Mouse (Mus musculus) right cerebral cortex, postnatal 25 days (tissue): ENCODE data around the gene Themis2.

Experiments used
- DNase-seq: peaks from one replicate; pipeline ENCODE4 v3.0.0; 2022

The Themis2 gene

DNA sequence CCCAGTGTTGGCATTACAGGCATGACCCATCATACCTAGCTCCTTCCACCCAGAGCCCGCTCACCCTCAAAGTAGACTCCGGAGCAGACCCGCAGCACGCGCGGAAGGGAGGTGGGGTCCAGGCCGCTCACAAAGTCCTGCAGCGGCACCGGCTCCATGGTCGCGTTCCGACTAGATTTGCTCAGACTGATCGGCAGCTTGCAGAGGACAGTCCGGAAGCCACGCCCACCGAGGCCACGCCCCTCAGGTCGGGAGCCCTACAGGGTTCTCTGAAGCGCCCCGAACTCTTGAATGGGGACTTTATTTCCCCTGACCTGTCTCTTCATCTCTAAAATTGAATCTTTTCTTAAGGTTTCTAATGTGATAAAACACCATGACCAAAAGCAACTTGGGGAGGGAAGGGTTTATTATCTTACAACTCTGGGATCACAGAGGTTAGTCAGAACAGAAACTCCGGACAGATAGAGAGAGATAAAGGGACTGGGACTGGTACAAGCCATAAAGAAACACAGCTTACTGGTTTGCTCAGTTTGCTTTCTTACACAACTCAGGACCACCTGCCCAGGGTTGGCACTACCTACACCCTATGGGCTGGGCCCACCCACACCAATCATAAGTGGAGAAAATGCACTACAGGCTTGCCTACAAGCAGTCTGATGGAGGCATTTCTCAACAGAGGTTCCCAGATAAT, at the start of gene Themis2:
Themis2 (minus strand) TSS at position 192 of the 691 bp plus-strand sequence.
- peak; percentile 30 for DNase-seq

DNA sequence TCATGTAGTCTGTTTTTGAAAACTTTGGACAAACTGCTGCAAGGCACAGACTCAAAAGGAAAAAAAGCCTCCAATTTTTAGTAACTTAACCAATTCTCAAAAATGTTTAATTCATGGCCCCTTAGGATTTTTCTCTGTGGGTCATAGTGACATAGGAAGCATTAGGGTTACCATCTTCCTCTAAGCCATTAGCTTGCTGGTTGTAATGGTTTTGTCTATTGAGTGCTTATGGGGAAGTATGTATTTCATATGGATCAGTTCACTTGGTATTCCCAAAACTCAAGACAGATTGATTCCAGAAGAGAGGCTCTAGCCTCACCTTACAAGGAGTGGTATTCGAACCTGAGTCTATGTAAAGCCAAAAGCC, 47.5 kb upstream of the Themis2 start:
- no peak for DNase-seq

DNA sequence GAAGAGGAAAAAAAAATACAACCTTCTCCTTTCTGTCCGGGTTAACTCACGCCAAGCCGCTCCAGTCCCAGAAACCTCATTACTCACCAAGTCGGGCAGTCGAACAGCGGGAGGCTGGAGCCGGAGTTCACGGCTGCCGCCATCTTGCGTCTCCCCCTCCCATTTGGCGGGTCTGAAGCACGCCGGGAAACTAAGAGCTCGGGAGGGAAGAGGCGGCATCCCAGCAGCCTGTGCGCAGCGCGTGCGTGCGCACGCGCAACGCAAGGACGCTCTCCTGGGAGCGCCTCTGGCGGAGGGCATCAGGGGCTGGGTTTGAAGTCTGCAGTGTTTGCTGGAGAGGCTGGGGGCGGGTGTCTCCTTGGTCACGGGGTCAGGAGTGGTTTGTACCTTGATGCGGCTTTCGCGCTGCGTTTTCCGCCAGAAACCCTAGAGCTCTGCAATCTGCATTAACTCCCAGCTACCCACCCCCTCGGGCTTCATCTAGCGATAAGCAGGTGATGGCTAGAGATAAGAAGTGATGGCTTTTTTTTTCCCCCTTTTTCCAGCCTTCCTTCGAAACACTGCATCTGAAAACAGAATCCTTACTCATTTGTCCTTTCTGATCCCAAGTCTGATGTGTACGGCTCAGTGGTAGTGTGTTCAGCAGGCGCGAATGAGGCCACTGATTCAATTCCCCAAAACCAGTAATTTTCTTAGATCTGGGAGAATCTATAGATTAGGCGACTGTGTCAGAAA, 47.0 kb upstream of the Themis2 start, which contains the start of gene Ppp1r8:
Ppp1r8 (minus strand) TSS at position 200 of the 735 bp plus-strand sequence.
- DNase-seq, result peak; percentile 92

DNA sequence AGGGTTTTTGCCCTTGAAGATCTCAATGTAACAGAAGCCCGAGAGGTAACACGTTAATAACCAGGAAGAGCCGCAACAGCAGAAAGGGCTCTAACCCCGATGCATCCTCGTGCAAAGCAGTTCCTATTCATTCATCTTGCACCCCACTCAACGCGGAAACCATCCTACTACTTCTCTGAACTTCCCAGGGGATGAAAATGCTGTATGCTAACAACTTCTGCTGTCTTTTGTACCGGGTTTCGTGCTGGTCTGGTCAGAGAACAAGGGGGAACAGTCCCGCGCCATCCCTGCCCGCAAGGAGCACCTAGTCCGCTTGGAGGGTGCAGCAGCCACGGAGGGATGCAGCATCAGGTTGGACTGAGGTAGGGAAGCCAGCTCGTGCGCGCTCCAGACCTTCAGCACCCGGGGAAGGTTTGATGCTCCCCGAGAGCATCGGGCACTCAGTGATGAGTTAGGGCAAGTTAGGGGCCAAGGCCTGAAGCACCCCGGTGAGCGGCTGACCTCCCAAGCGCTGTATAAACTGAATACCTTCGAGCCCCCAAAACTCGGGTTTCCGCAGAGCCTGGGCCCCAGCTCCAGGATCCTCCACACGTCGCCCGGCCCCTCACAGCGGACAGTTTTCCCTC, 46.2 kb upstream of the Themis2 start:
- peak; percentile 33 for DNase-seq

DNA sequence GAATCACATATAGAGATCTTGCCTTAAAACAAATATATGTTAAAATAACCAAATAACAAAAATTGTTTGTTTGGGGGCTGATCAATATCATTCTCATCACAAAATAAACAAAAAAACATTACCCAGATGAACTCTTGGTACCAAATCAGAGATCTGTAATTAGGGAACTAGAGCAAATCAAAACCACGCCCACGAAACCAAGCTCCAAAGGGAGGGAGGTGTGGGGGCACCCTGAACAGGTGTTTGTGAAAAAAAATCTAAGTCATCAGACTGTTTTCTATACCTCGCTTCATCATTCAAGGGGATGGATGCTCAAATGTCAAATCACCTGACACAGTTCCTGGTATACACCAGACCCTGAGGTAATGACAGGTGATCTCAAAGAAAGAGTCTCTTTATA, 45.3 kb upstream of the Themis2 start:
- DNase-seq, result no peak

DNA sequence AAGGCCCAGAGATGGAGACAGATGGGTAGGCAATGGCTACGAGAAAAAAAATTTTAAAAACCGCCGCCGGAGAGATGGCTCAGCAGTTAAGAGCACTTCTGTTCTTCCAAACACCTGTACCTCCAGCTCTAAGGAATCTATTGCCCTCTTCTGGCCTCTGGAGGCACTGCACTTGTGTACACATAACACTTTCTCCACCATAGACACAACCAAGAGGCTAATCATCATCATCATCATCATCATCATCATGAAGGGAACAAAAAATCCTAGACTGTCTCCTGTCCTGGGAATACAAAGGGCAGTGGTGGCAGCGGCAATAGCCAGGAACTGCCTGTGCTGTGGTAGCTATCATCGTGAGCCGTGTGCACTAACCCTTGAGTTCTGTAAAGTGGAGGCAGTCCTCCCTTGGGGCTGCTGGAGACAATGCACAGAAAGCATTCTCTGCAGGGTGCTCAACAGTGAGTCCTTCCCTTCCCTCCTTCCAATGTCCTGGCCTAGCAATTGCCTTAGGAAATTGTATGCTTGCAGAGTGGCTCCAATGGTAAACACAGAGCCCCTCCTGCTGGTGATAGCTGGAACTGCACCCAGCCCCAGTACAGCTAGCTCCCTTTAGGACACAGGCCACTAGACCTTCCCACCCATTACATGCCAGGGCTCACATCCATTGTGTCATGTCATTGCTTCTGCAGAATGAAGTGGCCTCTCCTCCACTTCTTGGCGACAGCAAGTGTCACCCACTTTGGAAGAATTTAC, 27.6 kb upstream of the Themis2 start:
- DNase-seq, result peak; percentile 53

DNA sequence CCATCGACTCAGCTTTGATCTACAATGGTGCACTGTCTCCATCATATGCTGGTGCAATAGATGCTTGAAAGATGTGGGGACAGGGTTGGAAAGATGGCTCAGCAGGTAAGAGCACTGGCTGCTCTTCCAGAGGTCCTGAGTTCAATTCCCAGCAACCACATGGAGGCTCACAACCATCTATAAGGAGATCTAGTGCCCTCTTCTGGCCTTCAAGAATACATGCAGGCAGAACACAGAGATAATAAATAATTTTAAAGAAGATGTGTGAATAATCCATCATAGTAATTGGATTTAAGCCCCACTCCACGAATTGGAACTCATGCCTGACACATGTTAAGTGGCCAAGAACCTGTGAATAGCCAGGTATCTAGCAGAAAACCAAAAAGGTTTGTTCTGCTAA, 22.3 kb upstream of the Themis2 start:
- no peak for DNase-seq

DNA sequence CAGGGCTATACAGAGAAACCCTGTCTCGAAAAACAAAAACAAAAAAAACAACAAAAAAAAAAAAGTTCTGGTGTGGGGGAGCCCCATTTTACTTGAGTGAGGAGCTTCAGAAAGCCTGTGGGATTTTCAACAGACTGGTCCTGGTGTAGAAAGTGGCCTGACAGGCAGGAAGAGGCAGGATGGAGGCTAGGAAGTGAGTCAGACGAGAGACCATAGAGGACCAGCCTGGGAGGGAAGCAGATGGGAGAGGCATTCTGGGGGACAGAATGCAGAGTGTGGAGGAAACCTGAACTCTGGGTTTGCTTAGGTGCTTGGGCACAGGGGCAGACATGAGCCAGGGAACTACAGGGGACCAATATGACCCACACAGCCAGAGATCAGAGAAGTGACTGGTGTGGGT, 20.7 kb upstream of the Themis2 start:
- DNase-seq, result no peak

DNA sequence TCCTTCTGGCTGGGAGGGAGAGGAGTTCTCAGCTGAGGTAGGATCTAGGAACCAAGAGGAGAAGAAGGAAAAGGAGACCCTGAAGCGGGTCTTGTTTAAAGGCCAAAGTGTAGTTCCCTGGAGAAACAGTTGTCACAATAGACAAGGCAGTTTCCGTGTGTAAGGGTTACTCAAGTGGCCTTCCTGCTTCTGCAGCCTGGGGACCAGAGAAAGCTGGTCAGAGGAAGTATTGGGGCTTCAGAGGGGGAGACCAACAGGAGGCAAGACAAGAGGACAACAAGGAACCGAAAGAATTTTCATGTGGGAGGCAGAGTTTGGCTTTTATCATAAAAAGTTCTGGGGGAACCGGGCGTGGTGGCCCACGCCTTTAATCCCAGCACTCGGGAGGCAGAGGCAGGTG, 20.2 kb upstream of the Themis2 start:
- DNase-seq, result no peak

DNA sequence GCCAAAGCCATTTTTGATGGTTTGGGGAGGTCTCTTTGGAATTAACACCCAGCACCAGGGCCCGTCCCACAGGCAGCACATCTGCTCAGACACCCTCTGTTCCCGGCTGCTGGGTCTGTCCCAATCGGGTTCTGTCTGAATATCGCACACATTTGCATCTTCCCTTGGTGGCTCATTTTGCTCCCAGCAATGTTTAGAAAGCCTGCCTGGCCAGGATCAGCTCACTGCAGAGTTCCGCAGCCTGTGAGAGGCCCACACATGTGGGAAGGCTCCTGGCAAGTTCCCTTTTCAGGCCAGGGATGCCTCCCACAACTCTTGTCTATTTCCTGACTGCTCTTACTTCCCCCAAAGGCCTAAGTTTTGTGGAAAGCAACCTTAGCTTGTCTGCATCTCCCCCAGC, 13.4 kb upstream of the Themis2 start:
- DNase-seq, result peak; percentile 76

DNA sequence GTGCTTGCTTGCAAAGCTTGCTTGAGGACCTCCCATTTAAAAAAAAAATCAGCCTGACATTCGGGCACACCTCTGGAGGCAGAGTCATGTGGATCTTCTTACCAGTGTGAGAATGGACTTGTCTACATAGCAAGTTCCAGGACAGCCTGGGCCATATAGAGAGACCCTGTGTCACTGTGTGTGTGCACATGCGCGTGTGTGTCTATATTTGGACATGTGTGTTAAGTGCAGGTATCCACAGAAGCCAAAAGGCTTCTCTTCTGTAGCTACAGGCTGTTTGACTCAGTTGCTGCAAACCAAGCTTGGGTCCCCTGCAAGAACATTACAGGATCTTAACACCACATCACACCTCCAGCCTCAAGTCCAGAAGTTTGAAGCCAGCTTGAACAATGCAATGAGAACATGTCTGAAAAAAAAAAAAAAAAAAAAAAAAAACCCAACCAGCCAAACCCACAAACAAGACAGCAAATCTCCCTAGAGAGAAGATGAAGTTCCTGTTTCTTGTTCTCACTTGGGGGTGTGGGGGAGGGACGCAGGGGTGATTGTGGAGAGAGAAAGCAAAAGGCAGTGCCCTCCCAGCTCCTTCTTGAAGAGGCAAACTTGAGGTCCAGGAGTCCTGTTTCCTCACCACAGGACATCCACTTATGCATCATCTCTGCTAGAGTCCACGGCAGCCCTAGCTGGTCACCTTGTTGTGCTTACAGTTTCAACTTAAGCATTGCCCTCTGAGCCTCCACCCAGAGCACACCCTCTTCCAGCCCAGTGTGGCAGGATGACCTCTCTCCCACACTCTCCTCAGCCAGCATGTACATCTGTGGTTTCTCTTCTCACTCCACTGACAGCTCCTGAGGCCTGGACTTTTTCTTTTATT, 11.8 kb upstream of the Themis2 start:
- no peak for DNase-seq

DNA sequence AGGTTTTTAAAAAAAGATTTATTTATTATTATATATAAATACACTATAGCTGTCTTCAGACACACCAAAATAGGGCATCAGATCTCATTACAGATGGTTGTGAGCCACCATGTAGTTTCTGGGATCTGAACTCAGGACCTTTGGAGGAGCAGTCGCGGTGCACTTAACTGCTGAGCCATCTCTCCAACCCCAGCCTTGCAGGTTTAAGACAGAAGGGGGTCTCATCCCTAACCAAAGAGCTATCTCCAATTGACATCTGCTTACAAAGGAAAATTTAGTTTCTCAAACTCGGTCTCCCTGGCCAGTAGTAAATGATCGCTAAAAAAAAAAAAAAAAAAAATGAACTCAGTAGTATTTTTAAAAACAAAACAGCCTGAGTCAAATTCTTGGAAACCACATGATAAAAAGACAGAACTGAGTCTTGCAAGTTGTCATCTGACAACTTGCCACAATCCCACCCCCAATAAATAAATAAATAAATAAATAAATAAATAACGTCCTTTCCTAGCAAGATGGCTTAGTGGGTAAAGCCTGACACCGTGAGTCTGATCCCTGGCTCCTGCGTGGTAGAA, 10.5 kb upstream of the Themis2 start:
- no peak for DNase-seq

DNA sequence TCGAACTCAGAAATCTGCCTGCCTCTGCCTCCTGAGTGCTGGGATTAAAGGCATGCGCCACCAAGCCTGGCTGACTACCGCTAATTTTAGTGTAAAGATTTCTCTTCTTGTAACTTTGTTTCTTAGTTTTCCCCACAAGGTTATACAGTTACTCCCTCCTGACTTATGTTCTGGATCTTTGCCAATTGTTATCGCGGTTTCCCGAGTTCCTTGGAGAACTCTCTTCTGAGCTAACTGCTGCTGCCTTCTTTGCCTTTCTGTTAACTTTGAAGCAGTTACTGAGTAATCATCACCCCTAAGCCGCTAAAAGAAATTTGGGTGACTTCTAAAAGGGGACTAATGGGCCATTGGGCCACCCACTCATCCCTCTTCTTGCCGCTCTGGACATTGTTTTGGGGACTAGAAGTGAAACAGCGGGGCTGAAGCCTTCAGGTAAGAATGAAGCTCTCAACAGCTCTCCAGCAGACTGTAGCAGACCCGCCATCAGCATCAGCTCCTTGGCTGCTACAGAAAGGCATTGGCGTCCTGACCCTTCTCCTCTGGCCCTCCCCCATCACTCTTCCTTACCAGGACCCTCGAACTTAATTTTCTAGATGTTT, 9.5 kb upstream of the Themis2 start:
- DNase-seq, result no peak

DNA sequence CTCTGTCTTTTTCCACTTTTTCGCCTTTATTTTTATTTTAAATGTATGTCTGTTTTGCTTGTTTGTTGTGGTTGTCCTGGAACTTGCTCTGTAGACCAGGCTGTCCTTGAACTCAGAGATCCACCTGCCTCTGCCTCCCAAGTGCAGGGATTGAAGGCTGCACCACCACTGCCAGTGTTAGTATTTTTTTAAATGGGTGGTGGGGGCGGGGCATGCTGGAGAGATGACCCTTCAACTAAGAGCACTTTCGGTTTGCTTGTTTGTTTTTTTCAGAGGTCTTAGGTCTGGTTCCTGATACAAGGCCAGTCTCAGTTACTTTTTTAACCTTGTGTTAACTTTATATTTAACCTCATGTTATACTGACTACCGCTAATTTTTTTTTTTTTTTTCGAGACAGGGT, 9.0 kb upstream of the Themis2 start:
- DNase-seq, result no peak

DNA sequence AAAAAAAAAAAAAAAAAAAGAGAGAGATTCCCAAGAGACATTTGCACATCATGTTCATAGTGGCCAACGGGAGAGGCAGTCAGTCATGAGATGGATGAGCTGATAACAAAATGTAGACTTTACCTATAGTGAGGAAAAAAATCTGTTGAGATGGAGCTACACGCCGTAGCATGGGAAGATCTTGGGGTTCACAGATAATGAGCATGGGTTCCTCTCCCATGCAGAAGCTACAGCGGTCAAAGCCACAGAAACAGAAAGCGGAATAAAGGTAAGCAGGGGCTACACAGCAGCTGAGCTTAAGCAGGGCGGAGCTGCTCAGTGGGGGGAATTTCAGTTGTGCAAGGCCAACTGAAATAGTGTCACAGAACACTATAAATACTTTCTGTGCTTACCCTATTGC, 8.1 kb upstream of the Themis2 start:
- DNase-seq, result no peak

DNA sequence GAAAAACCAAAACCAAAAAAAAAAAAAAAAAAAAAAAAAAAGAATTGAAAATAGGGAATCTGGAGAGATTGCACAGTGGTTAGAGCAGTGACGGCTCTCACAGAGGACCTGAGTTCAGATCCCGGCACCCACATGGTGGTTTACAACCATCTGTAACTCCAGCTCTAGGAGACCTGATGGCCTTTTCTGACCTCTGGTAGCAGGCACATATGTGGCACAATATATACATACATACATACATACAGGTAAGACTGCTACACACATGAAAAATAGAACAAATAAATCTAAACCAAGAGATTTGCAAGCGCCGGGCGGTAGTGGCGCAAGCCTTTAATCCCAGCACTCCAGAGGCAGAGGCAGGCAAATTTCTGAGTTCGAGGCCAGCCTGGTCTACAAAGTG, 7.7 kb upstream of the Themis2 start:
- DNase-seq, result no peak

DNA sequence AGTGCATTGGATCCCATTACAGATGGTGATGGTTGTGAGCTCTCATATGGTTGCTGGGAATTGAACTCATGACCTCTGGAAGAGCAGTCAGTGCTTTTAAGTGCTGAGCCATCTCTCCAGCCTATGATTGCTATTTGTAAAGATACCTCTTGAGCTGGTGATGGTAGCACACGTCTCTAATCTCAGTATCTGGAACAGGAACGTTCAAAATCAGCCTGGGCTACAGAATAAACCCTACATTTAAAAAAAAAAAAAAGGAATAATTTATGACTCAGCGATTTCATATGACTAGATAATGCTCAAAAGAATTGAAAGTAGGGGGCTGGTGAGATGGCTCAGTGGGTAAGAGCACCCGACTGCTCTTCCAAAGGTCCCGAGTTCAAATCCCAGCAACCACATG, 7.0 kb upstream of the Themis2 start:
- no peak for DNase-seq

DNA sequence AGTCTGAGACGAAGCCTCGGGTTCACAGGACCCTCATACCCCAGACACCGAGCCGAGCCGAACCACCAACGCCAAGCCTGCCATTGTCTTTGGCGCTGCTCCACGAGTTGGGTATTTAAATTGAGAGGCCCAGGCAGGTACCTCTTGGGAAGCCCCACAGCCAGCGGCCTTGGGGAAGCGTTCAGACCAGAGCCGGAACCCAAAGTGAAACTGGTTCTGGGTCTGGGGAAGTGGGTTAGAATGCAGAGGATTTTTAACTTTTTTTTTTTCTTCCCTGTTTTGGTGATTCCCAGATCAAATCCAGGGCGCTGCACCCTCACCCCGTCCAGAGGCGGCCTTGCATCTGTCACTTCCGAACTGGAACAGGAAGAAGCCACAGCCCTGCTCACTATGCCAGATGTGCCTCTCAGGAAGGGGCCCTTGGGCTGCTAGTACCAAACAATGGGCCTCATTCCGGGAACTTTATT, 6.0 kb upstream of the Themis2 start:
- DNase-seq, result no peak

DNA sequence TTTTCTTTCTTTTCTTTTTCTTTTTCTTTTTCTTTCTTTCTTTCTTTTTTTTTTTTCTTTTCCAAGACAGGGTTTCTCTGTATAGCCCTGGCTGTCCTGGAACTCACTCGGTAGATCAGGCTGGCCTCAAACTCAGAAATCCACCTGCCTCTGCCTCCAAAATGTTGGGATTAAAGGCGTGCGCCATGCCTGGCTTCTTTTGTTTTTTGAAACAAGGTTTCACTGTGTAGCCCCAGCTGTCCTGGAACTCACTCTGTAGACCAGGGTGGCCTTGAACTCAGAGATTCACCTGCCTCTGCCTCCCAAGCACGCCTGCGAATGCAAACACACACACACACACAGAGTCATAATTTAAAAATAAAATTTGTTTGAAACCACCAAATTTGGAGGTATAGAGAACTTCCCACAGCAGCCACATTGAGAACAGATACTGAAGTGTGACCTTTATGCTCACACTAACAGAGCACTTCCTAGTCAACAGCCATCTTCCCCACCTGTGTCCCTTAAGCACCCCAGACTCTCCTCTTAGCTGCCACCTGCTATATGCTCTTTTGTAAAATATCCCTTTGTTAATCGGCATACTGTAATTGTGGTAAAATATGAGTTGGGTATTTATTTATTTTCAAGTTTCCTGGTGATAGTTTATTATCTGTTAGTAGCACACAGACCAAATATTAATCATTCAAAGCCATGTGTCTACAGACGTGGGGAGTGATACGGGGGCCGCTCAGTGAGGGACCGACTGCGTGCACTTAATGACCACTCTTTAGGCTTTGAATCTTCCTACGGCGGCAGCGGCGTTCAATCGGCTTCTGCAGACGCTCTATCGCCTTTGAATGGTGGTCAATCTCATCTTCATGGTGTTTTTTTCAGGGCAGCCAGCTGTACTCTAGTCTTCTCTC, 5.2 kb upstream of the Themis2 start:
- DNase-seq, result no peak

DNA sequence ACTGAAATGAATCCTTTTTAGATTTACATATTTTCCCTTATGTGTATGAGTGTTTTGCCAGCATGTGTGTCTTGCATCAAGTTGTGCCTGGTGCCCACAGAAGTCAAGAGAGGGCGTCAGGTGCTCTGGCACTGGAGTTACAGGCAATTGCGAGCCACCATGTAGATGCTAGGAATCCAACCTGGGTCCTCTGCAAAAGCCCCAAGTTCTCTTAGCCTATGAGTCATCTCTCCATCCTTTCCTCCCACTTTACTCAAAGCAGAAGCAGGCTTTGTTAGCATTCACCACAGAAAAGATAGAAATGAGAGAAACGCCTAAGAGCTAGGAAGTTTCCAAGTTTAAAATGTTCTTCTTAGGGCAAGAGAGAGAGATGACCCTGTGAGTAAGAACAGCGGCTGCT, 3.7 kb upstream of the Themis2 start:
- no peak for DNase-seq
